Mouse (Mus musculus) limb, embryonic 12.5 days (tissue): ENCODE results near the gene Camta1. TPM values are rescaled to one million over a fixed set of nuclear protein-coding genes. Genes with fewer than 3 reads are reported as not detected.

Experiments used
- ATAC-seq: fragments of 200-750 bp; cut with Nextera tagmentation; 2 replicates; pipeline ENCODE4 v1.8.0; 2017; ENCODE audit warnings: low read depth, moderate TSS enrichment; ENCODE audit not compliant: insufficient number of reproducible peaks, insufficient read depth, low FRiP score, low TSS enrichment
- H3K27ac ChIP-seq: fragments of 300-500 bp; sonication (generic); 2 replicates; pipeline ENCODE4 v1.5.1; 2016; ENCODE audit warnings: mild to moderate bottlenecking, moderate library complexity
- H3K27me3 ChIP-seq: fragments of 300-500 bp; sonication (generic); 2 replicates; pipeline ENCODE4 v1.6.1; 2016; ENCODE audit warnings: mild to moderate bottlenecking, moderate library complexity
- H3K36me3 ChIP-seq: fragments of 300-500 bp; sonication (generic); 2 replicates; pipeline ENCODE4 v1.6.1; 2016; ENCODE audit warnings: mild to moderate bottlenecking, moderate library complexity
- H3K4me1 ChIP-seq: fragments of 300-500 bp; sonication (generic); replicated peaks from 2 replicates; pipeline ENCODE4 v1.6.1; 2016
- H3K4me2 ChIP-seq: fragments of 300-500 bp; sonication (generic); 2 replicates; pipeline ENCODE4 v1.6.1; 2016; ENCODE audit warnings: mild to moderate bottlenecking, moderate library complexity
- H3K4me3 ChIP-seq: fragments of 300-500 bp; sonication (generic); replicated peaks from 2 replicates; pipeline ENCODE4 v1.5.1; 2016; ENCODE audit warnings: mild to moderate bottlenecking
- H3K9ac ChIP-seq: fragments of 300-500 bp; sonication (generic); replicated peaks from 2 replicates; pipeline ENCODE4 v1.6.1; 2016; ENCODE audit warnings: mild to moderate bottlenecking, moderate library complexity
- H3K9me3 ChIP-seq: fragments of 300-500 bp; sonication (generic); 2 replicates; pipeline ENCODE4 v1.6.1; 2016; ENCODE audit warnings: mild to moderate bottlenecking, moderate library complexity
- WGBS: fragments of 180-500 bp; shearing (Covaris S2); methylation state at CpG from one replicate; pipeline ENCODE4 v1.1.7; 2016; 5-methylcytosine and 5-hydroxymethylcytosine counted together
- polyA plus RNA-seq: library from polyadenylated mRNA; unstranded; fragments of >200 nt; fragmentation: Nextera tagmentation; extraction: Ambion mirVana; gene quantifications from 2 replicates; pipeline ENCODE4 v1.2.1, GENCODE M21; 2016

The Camta1 gene
- polyA plus RNA-seq, 1 experiment from 2014 or later: 106 TPM

DNA sequence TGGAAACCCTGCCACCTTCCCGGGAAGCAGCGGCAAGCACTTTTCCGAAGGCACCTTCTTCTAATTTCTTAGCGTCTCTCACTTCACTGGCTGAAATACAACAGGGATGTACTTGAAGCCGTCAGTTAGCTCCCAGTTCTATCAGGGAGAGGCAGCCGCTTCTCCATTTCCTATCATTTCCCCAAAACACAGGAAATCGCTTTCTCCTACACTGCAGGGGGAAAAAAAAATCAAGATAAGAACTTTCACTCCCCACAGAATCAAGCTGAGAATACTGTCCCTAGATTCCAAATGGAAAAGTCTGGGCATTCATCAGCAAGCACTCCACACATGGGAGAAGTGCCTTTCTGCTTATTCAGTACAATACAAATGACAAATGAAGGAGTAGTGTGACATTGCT lies 2.4 kb downstream of the Camta1 start:
- H3K4me2 ChIP-seq: no peak overlapping the region
- 86% methylated on average over 7 of the region's 7 CpGs for WGBS
- no peaks in the 10 kb centered on the region for H3K9me3 ChIP-seq
- H3K4me1 ChIP-seq: peaks cover 21% of the 10 kb centered on the region
- no peak overlapping the region for H3K9ac ChIP-seq
- H3K27ac ChIP-seq: no peak overlapping the region
- no peaks in the 10 kb centered on the region for H3K27me3 ChIP-seq
- no peak overlapping the region for H3K4me3 ChIP-seq
- no peak for ATAC-seq
- H3K36me3 ChIP-seq: peaks cover 4% of the 10 kb centered on the region; the same call in 1 of the 2 replicates

DNA sequence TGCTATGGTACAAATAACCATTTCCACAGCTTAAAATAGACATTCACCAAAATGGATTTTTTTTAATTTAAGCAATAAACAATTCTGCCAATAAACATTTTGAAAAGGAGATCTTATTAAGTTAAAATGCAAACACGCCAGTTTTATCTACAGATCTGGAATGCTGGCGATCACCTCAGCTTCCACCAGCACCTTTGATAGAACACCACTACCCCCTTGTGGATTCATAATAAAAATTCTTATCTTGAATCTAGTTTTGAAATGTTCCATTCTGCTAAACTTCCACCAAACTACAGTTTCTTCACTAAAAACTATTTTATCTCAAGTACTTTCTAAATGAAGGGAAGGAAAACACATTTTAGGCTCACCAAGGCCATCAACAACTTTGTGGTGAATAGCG lies 7.7 kb downstream of the Camta1 start:
- no peaks in the 10 kb centered on the region for H3K27me3 ChIP-seq
- no peak overlapping the region for H3K4me3 ChIP-seq
- 81% methylated on average over 3 of the region's 3 CpGs for WGBS
- no peak for ATAC-seq
- H3K36me3 ChIP-seq: peaks cover 4% of the 10 kb centered on the region; the same call in 1 of the 2 replicates
- H3K9ac ChIP-seq: no peak overlapping the region
- no peak overlapping the region for H3K4me2 ChIP-seq
- H3K27ac ChIP-seq: no peak overlapping the region
- H3K4me1 ChIP-seq: peaks cover 14% of the 10 kb centered on the region
- H3K9me3 ChIP-seq: no peaks in the 10 kb centered on the region

DNA sequence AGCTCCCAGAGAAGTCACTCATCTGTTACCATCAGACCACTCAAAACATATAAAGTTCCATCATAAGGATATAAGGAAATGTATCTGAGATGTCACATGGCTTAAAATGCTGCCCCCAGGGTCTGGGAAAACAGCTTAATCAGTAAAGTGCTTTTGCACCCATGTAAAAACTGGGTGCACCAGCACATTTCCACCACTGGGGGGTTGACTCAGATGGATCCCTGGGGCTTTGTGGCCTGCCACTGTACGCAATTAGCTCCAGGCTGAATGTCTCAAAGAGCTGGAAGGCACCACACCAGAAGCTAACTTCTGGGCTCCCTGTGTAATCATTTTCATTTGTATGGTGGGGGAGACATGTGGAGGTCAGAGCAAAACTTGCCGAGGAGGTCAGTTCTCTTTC lies 10.5 kb downstream of the Camta1 start:
- ATAC-seq: no peak
- Histone ChIP-seq H3K9me3 (no peaks in the 10 kb centered on the region), H3K27me3 (no peaks in the 10 kb centered on the region), H3K4me1 (peaks cover 24% of the 10 kb centered on the region), H3K36me3 (no peaks in the 10 kb centered on the region), H3K27ac (no peak overlapping the region), H3K9ac (no peak overlapping the region), H3K4me2 (no peak overlapping the region), H3K4me3 (no peak overlapping the region)
- 61% methylated on average over 2 of the region's 2 CpGs for WGBS

DNA sequence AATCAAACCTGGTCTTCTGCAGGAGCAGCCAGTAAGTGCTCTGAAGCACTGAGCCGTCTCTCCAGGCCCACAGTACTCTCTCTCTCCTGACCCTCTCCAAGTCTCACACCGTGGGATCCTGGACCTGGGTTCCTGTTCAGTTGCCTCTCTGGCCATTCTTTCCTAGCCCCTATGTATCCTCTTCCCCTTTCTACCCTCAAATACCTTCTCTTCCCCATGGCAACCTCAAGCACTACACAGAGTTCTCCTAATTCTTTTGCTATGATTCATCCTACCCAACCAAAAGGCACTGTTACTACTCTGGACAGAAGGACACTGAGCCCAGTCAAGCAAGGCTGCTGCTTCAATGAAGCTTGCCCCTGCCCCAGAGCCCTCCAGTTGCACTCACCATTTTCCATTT lies 19.1 kb downstream of the Camta1 start:
- no peaks in the 10 kb centered on the region for H3K27me3 ChIP-seq
- peaks cover 14% of the 10 kb centered on the region; the same call in 1 of the 2 replicates for H3K4me1 ChIP-seq
- 97% methylated on average over 2 of the region's 2 CpGs for WGBS
- no peak overlapping the region for H3K27ac ChIP-seq
- H3K9me3 ChIP-seq: no peaks in the 10 kb centered on the region
- H3K4me2 ChIP-seq: no peak overlapping the region
- no peaks in the 10 kb centered on the region for H3K36me3 ChIP-seq
- H3K9ac ChIP-seq: no peak overlapping the region
- ATAC-seq: no peak
- no peak overlapping the region for H3K4me3 ChIP-seq

DNA sequence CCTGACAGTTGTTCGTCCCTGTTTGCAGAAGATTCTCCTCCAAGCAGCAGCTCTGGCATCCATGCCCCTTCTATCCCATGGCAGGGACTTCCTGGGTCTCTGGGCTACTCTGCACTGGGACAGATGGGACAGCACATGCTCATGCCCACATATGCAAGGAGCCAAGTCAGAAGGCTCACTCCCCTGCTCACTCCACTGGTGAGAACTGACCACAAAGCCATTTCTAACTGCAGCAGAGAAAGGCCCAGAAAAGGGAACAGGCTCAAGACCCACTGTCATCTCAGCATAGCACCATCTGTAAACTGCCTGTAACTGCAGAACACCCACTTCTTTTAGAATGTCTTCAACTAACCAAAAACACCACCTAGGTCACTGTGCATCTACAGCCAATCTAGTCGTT lies 23.2 kb downstream of the Camta1 start:
- H3K9me3 ChIP-seq: no peaks in the 10 kb centered on the region
- H3K4me1 ChIP-seq: 0 out of 2 replicates have a peak, but pooled peaks cover 16% of the 10 kb centered on the region
- no peak for ATAC-seq
- H3K4me3 ChIP-seq: no peak overlapping the region
- no peak overlapping the region for H3K27ac ChIP-seq
- WGBS: 61% methylated on average over 2 of the region's 2 CpGs
- no peaks in the 10 kb centered on the region for H3K27me3 ChIP-seq
- H3K4me2 ChIP-seq: no peak overlapping the region
- H3K9ac ChIP-seq: no peak overlapping the region
- H3K36me3 ChIP-seq: no peaks in the 10 kb centered on the region

DNA sequence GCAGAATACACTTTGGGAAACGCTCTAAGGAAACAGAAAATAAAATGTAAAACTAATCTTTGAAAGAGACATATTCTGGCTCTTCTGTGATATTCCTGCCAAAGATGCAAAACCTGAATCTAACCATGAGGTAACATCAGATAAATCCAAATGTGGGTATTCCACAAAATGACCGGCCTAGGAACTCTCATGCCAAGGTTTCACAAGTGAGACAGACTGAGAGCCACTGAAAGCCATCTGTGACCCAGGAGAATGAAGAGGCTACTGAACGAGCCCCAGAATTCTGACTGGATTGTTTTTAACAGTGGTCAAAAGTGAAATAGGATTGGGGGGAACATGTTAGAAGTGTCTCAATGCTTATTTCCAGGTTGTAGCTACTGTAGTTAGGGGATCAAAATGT lies 25.8 kb downstream of the Camta1 start:
- Histone ChIP-seq H3K27ac (no peak overlapping the region), H3K9me3 (no peaks in the 10 kb centered on the region), H3K36me3 (no peaks in the 10 kb centered on the region), H3K9ac (no peak overlapping the region), H3K4me2 (no peak overlapping the region), H3K27me3 (no peaks in the 10 kb centered on the region), H3K4me3 (no peak overlapping the region), H3K4me1 (0 out of 2 replicates have a peak, but pooled peaks cover 19% of the 10 kb centered on the region)
- 89% methylated on average over 3 of the region's 3 CpGs for WGBS
- ATAC-seq: no peak

DNA sequence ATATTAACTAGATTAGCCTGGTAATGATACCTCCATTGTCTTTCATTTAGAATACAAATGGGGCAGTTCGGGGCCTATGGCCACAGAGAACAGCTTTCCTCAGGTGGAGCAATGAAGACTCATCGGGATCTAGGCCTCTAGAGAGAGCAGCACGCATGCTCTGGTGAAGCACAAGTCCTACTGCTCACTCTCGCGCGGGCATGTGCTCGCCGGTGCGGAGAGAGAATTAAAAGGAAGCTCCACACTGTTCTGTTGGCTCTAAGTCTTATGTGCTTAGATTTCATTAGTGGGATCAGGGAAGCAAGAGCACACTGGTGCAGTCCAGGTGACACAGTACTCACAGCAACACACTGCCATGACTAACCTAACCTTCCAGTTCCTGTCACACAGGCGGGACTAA lies 27.1 kb downstream of the Camta1 start:
- Histone ChIP-seq H3K4me2 (no peak overlapping the region), H3K4me1 (0 out of 2 replicates have a peak, but pooled peaks cover 15% of the 10 kb centered on the region), H3K36me3 (no peaks in the 10 kb centered on the region), H3K27me3 (no peaks in the 10 kb centered on the region), H3K27ac (no peak overlapping the region), H3K9me3 (no peaks in the 10 kb centered on the region), H3K4me3 (no peak overlapping the region), H3K9ac (no peak overlapping the region)
- WGBS: 92% methylated on average over 10 of the region's 10 CpGs
- no peak for ATAC-seq

DNA sequence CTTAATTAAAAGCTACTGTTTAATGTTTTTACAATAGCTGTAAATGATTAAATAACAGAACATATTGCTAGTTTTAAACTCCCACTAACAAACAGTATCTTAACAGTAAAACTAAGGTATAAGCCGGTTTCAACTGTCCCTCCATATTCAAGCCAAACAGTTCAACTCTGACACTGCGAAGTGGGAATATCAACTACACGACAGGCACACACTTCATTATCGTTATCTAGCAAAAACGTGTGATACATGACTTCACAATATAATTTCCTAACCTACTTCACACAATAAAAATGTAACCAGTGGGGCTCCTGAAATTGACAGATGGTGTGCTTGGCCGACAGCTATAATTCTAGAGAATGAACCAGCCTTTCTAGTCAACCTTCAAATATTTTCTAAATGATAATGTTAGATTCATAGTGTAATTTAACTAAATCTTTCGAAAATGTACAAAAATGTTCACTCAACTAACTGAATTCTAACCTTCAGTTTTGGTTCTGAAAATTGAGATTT lies 27.7 kb downstream of the Camta1 start:
- H3K4me1 ChIP-seq: 0 out of 2 replicates have a peak, but pooled peaks cover 10% of the 10 kb centered on the region
- H3K9ac ChIP-seq: no peak overlapping the region
- no peaks in the 10 kb centered on the region for H3K27me3 ChIP-seq
- ATAC-seq: no peak
- H3K27ac ChIP-seq: no peak overlapping the region
- no peaks in the 10 kb centered on the region for H3K9me3 ChIP-seq
- 0 out of 2 replicates have a peak, but pooled peaks cover 4% of the 10 kb centered on the region for H3K36me3 ChIP-seq
- H3K4me2 ChIP-seq: no peak overlapping the region
- no peak overlapping the region for H3K4me3 ChIP-seq
- WGBS: 83% methylated on average over 7 of the region's 7 CpGs

DNA sequence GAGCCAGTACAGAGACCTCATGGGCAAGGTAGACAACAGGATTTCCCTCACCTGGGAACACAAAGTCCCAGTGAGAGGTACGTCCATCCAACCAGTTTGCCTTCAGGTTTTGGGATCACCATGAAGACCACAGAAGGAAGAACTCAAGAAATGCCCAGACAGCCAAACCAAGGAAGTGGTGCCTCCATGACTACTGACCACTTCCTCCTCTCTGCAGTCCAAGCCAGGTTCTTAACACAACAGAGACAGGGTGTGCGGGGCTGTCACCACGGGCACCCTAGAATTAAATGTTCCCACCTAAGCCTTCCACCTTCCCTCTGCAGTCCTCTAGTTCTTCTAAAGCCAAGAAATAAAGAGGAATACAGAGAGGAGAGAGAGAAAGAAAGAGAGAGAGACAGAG lies 33.8 kb downstream of the Camta1 start:
- H3K27me3 ChIP-seq: no peaks in the 10 kb centered on the region
- whole genome bisulfite sequencing: 95% methylated on average over 3 of the region's 3 CpGs
- H3K4me1 ChIP-seq: 0 out of 2 replicates have a peak, but pooled peaks cover 3% of the 10 kb centered on the region
- no peak overlapping the region for H3K9ac ChIP-seq
- no peak for ATAC-seq
- H3K4me3 ChIP-seq: no peak overlapping the region
- no peak overlapping the region for H3K4me2 ChIP-seq
- peaks cover 4% of the 10 kb centered on the region; the same call in 1 of the 2 replicates for H3K36me3 ChIP-seq
- no peaks in the 10 kb centered on the region for H3K9me3 ChIP-seq
- H3K27ac ChIP-seq: no peak overlapping the region

DNA sequence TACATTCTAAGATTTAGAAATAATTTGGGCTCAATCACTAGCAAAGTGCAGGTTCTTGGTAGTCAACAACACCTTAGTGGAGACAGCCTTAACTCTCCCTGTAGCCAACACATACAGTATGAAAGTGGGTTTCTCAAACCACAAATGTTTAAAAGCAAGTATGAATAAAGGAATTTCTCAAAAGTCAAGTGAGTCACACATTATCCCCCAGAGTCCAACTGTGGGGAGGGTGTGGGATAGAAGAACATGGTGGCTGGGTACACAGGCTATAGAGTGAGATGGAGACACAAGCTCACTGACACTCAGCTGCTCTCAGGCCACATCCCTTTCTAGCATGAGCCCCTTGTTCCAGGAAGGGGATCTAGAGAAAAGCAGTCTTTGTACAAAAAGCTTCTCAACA lies 34.3 kb downstream of the Camta1 start:
- Histone ChIP-seq H3K4me2 (no peak overlapping the region), H3K36me3 (peaks cover 4% of the 10 kb centered on the region; the same call in 1 of the 2 replicates), H3K9me3 (no peaks in the 10 kb centered on the region), H3K4me3 (no peak overlapping the region), H3K27ac (no peak overlapping the region), H3K4me1 (0 out of 2 replicates have a peak, but pooled peaks cover 3% of the 10 kb centered on the region), H3K27me3 (no peaks in the 10 kb centered on the region), H3K9ac (no peak overlapping the region)
- ATAC-seq: no peak

DNA sequence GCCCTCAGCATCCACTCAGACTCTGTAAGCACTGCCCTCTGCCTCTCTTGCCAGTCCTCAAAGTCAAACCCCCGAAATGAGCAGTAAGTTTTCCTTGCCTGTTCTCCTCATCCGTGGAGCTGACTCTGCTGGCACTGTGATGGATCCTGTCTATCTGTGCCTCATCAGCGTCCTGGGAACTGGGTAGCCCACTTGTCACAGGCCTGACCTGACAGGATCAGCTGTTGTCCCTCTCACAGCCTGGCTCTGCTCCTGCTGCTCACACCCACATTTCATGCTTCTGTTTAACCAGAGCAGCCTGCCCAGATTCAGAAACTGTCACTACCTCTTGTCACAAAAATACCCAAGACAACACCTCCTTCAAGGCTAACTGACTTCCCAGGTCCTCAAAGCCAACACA lies 37.7 kb downstream of the Camta1 start:
- ATAC-seq: no peak
- no peaks in the 10 kb centered on the region; the same call in 1 of the 2 replicates for H3K36me3 ChIP-seq
- no peak overlapping the region for H3K4me3 ChIP-seq
- no peaks in the 10 kb centered on the region for H3K9me3 ChIP-seq
- H3K27ac ChIP-seq: no peak overlapping the region
- WGBS: 79% methylated on average over 3 of the region's 3 CpGs
- no peaks in the 10 kb centered on the region for H3K27me3 ChIP-seq
- H3K4me1 ChIP-seq: no peaks in the 10 kb centered on the region
- no peak overlapping the region for H3K9ac ChIP-seq
- H3K4me2 ChIP-seq: no peak overlapping the region

DNA sequence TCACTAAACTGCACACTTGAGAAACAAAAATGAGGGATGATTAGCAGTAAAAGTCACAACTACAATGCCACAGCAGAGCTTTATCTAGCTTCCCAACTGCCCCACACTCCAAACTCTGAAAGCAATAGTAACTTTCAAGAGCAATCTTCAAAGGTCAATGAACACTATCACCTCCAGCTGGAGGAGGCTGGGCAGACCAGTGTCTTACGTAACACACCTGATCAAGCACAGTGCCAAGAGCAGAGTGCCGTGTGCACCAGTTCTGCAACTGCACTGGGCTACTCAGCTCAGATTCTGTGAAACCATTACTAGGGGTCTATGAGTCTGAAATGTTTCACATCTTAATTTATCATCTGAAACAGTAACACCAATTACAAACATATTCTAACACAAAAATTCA lies 38.7 kb downstream of the Camta1 start:
- no peaks in the 10 kb centered on the region; the same call in 1 of the 2 replicates for H3K36me3 ChIP-seq

More for the DNA sequence above, 38.7 kb downstream of the Camta1 start:
- Histone ChIP-seq H3K27ac (no peak overlapping the region), H3K4me2 (no peak overlapping the region), H3K4me3 (no peak overlapping the region), H3K9ac (no peak overlapping the region), H3K27me3 (no peaks in the 10 kb centered on the region), H3K4me1 (peaks cover 8% of the 10 kb centered on the region; the same call in 1 of the 2 replicates), H3K9me3 (no peaks in the 10 kb centered on the region)
- no peak for ATAC-seq
- 82% methylated on average over 2 of the region's 2 CpGs for WGBS
